Mouse (Mus musculus): ENCODE measurements around the gene 2410004B18Rik. TPM values are rescaled to one million over a fixed set of nuclear protein-coding genes. Genes with fewer than 3 reads are reported as not detected.
A peak's percentile ranks its signal among the peaks of the same experiment; 100 is the strongest.

Gene 2410004B18Rik
- 47.4 and 55.2 TPM in 2 replicates for polyA plus RNA-seq (2016; fragmentation: Nextera tagmentation; extraction: Ambion mirVana)

- peak within 1 kb of the TSS; percentile 96 for H3K4me3 ChIP-seq (replicated peaks)
- H3K27me3 ChIP-seq, result no peaks in the 10 kb centered on the region
- H3K4me2 ChIP-seq, result peak within 1 kb of the TSS; percentile 77
- H3K9me3 ChIP-seq, result no peaks in the 10 kb centered on the region
- H3K27ac ChIP-seq, result peak within 1 kb of the TSS; percentile 72
- peaks cover 13% of the 10 kb centered on the region for H3K4me1 ChIP-seq (replicated peaks)
- peak; percentile 84 for ATAC-seq (ENCODE audit: insufficient number of reproducible peaks, insufficient read depth, low FRiP score, low TSS enrichment, low read depth)
- 2% methylated on average over 68 of the region's 70 CpGs for WGBS
- H3K36me3 ChIP-seq, result peaks cover 41% of the 10 kb centered on the region
- peak within 1 kb of the TSS; percentile 93 for H3K9ac ChIP-seq (replicated peaks)
These were observed at the start of gene 2410004B18Rik for GRCm38 (mm10) chr3:145937505-145938404. Gene 2410004B18Rik, plus strand, starts transcription at chr3:145938014.

- ATAC-seq (ENCODE audit: insufficient number of reproducible peaks, insufficient read depth, low FRiP score, low TSS enrichment, low read depth), result no peak
- peaks cover 8% of the 10 kb centered on the region for H3K4me1 ChIP-seq (replicated peaks)
- no peaks in the 10 kb centered on the region for H3K36me3 ChIP-seq
- H3K27ac ChIP-seq, result no peak overlapping the region
- H3K4me2 ChIP-seq, result no peak overlapping the region
- no peak overlapping the region for H3K9ac ChIP-seq (replicated peaks)
- no peak overlapping the region for H3K4me3 ChIP-seq (replicated peaks)
- no peaks in the 10 kb centered on the region for H3K27me3 ChIP-seq
- 59% methylated on average over 18 of the region's 18 CpGs for WGBS
- H3K9me3 ChIP-seq, result no peaks in the 10 kb centered on the region
These were observed 47.3 kb upstream of the 2410004B18Rik start for GRCm38 (mm10) chr3:145890346-145891132.

GRCm38 (mm10) chr3:145892451-145892850, 45.4 kb upstream of the 2410004B18Rik start:
- H3K9ac ChIP-seq (replicated peaks), result no peak overlapping the region
- no peaks in the 10 kb centered on the region for H3K9me3 ChIP-seq
- no peak for ATAC-seq (ENCODE audit: insufficient number of reproducible peaks, insufficient read depth, low FRiP score, low TSS enrichment, low read depth)
- no peak overlapping the region for H3K4me3 ChIP-seq (replicated peaks)
- H3K27me3 ChIP-seq, result no peaks in the 10 kb centered on the region
- no peaks in the 10 kb centered on the region for H3K36me3 ChIP-seq
- no peak overlapping the region for H3K27ac ChIP-seq
- WGBS, result 75% methylated on average over 3 of the region's 3 CpGs
- H3K4me2 ChIP-seq, result no peak overlapping the region
- 0 out of 2 replicates have a peak, but pooled peaks cover 3% of the 10 kb centered on the region for H3K4me1 ChIP-seq (replicated peaks)

GRCm38 (mm10) chr3:145894131-145894530, 43.7 kb upstream of the 2410004B18Rik start:
- H3K27ac ChIP-seq, result no peak overlapping the region
- H3K36me3 ChIP-seq, result no peaks in the 10 kb centered on the region
- WGBS, result 80% methylated on average over 12 of the region's 12 CpGs
- no peak overlapping the region for H3K9ac ChIP-seq (replicated peaks)
- H3K9me3 ChIP-seq, result no peaks in the 10 kb centered on the region
- H3K4me3 ChIP-seq (replicated peaks), result no peak overlapping the region
- H3K4me1 ChIP-seq (replicated peaks), result 0 out of 2 replicates have a peak, but pooled peaks cover 3% of the 10 kb centered on the region
- no peak for ATAC-seq (ENCODE audit: insufficient number of reproducible peaks, insufficient read depth, low FRiP score, low TSS enrichment, low read depth)
- H3K27me3 ChIP-seq, result no peaks in the 10 kb centered on the region
- H3K4me2 ChIP-seq, result no peak overlapping the region

GRCm38 (mm10) chr3:145897749-145898148, 40.1 kb upstream of the 2410004B18Rik start:
- H3K9me3 ChIP-seq, result no peaks in the 10 kb centered on the region
- H3K4me2 ChIP-seq, result no peak overlapping the region
- no peaks in the 10 kb centered on the region for H3K27me3 ChIP-seq
- 86% methylated on average over 11 of the region's 11 CpGs for WGBS
- no peak overlapping the region for H3K9ac ChIP-seq (replicated peaks)
- no peak overlapping the region for H3K27ac ChIP-seq
- no peaks in the 10 kb centered on the region for H3K36me3 ChIP-seq
- no peak for ATAC-seq (ENCODE audit: insufficient number of reproducible peaks, insufficient read depth, low FRiP score, low TSS enrichment, low read depth)
- H3K4me3 ChIP-seq (replicated peaks), result no peak overlapping the region
- no peaks in the 10 kb centered on the region for H3K4me1 ChIP-seq (replicated peaks)

GRCm38 (mm10) chr3:145899832-145900231, 38.0 kb upstream of the 2410004B18Rik start:
- no peak for ATAC-seq (ENCODE audit: insufficient number of reproducible peaks, insufficient read depth, low FRiP score, low TSS enrichment, low read depth)
- WGBS, result 84% methylated on average over 8 of the region's 8 CpGs
- no peak overlapping the region for H3K4me2 ChIP-seq
- no peak overlapping the region for H3K4me3 ChIP-seq (replicated peaks)
- no peak overlapping the region for H3K9ac ChIP-seq (replicated peaks)
- no peak overlapping the region for H3K27ac ChIP-seq
- H3K36me3 ChIP-seq, result no peaks in the 10 kb centered on the region
- H3K9me3 ChIP-seq, result no peaks in the 10 kb centered on the region
- no peaks in the 10 kb centered on the region for H3K27me3 ChIP-seq
- H3K4me1 ChIP-seq (replicated peaks), result no peaks in the 10 kb centered on the region

- Histone ChIP-seq H3K4me3 (replicated peaks) (no peak overlapping the region), H3K27ac (no peak overlapping the region), H3K4me1 (replicated peaks) (no peaks in the 10 kb centered on the region), H3K9ac (replicated peaks) (no peak overlapping the region), H3K27me3 (no peaks in the 10 kb centered on the region), H3K4me2 (no peak overlapping the region), H3K36me3 (no peaks in the 10 kb centered on the region), H3K9me3 (no peaks in the 10 kb centered on the region)
- no peak for ATAC-seq (ENCODE audit: insufficient number of reproducible peaks, insufficient read depth, low FRiP score, low TSS enrichment, low read depth)
- 89% methylated on average over 8 of the region's 8 CpGs for WGBS
These were observed 34.3 kb upstream of the 2410004B18Rik start for GRCm38 (mm10) chr3:145903530-145903929.

GRCm38 (mm10) chr3:145904850-145905776, 32.7 kb upstream of the 2410004B18Rik start:
- H3K36me3 ChIP-seq, result no peaks in the 10 kb centered on the region
- 56% methylated on average over 22 of the region's 22 CpGs for WGBS
- no peaks in the 10 kb centered on the region for H3K27me3 ChIP-seq
- H3K9me3 ChIP-seq, result no peaks in the 10 kb centered on the region
- H3K27ac ChIP-seq, result no peak overlapping the region
- ATAC-seq (ENCODE audit: insufficient number of reproducible peaks, insufficient read depth, low FRiP score, low TSS enrichment, low read depth), result no peak
- no peak overlapping the region for H3K9ac ChIP-seq (replicated peaks)
- peak overlapping the region; percentile 41 for H3K4me2 ChIP-seq
- H3K4me1 ChIP-seq (replicated peaks), result 0 out of 2 replicates have a peak, but pooled peaks cover 2% of the 10 kb centered on the region
- no peak overlapping the region for H3K4me3 ChIP-seq (replicated peaks)

- H3K27me3 ChIP-seq, result no peaks in the 10 kb centered on the region
- 85% methylated on average over 9 of the region's 9 CpGs for WGBS
- no peak overlapping the region for H3K27ac ChIP-seq
- H3K4me1 ChIP-seq (replicated peaks), result 0 out of 2 replicates have a peak, but pooled peaks cover 2% of the 10 kb centered on the region
- H3K36me3 ChIP-seq, result no peaks in the 10 kb centered on the region
- no peaks in the 10 kb centered on the region for H3K9me3 ChIP-seq
- H3K4me2 ChIP-seq, result no peak overlapping the region
- H3K4me3 ChIP-seq (replicated peaks), result no peak overlapping the region
- no peak for ATAC-seq (ENCODE audit: insufficient number of reproducible peaks, insufficient read depth, low FRiP score, low TSS enrichment, low read depth)
- no peak overlapping the region for H3K9ac ChIP-seq (replicated peaks)
These were observed 31.2 kb upstream of the 2410004B18Rik start for GRCm38 (mm10) chr3:145906582-145906981.

- H3K27me3 ChIP-seq, result no peaks in the 10 kb centered on the region
- 78% methylated on average over 7 of the region's 7 CpGs for WGBS
- H3K9me3 ChIP-seq, result no peaks in the 10 kb centered on the region
These were observed 25.3 kb upstream of the 2410004B18Rik start for GRCm38 (mm10) chr3:145912512-145912911.

More at GRCm38 (mm10) chr3:145912512-145912911, 25.3 kb upstream of the 2410004B18Rik start:
- no peak overlapping the region for H3K4me2 ChIP-seq
- no peak overlapping the region for H3K27ac ChIP-seq
- no peak for ATAC-seq (ENCODE audit: insufficient number of reproducible peaks, insufficient read depth, low FRiP score, low TSS enrichment, low read depth)
- H3K36me3 ChIP-seq, result no peaks in the 10 kb centered on the region
- H3K9ac ChIP-seq (replicated peaks), result no peak overlapping the region
- H3K4me3 ChIP-seq (replicated peaks), result no peak overlapping the region
- 0 out of 2 replicates have a peak, but pooled peaks cover 2% of the 10 kb centered on the region for H3K4me1 ChIP-seq (replicated peaks)
